Mouse (Mus musculus): Measurements from ENCODE around the gene Akap8.

DNA sequence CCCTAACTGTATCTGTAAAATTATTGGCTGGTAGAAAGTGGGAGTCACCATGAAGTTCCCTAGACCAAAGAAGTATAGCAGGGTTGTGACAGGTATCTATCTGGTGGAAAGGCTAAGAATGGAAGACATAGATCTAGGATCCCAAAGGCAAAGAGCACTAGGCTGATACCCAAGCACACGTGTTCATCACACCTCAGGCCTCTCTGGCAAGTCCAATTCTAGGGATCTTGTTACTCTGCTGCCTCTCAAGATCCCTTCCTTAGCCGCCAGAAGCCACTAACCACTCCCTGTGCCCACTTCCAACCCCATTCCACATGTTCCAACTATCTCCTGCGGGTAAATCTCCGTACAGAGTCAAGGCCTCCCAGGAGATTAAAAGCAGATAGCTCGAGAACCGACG lies 1.1 kb downstream of the Akap8 start:
- no peak for TF ChIP-seq CTCF (IDR thresholded peaks at IDR 0.05 in 2 of 3, conservative IDR thresholded peaks at IDR 0.05 in 1 of 3; ENCODE audit: control insufficient read depth in 1 of 3, insufficient read depth in 1 of 3, low read depth in 2 of 3, low read length in 3 of 3, poor library complexity in 1 of 3, severe bottlenecking in 1 of 3)
- no peak for TF ChIP-seq UBTF (IDR thresholded peaks at IDR 0.05; ENCODE audit: borderline replicate concordance, insufficient read depth, low read depth, low read length)
- no peak for TF ChIP-seq KAT2A (conservative IDR thresholded peaks at IDR 0.05; ENCODE audit: low read depth, low read length)
- TF ChIP-seq CHD2 (IDR thresholded peaks at IDR 0.05; ENCODE audit: low read length) = no peak
- no peak for TF ChIP-seq ZC3H11A (IDR thresholded peaks at IDR 0.05; ENCODE audit: low read depth, low read length)
- no peak for TF ChIP-seq TCF12 (IDR thresholded peaks at IDR 0.05; ENCODE audit: low read depth, low read length)
- no peak for TF ChIP-seq NELFE (IDR thresholded peaks at IDR 0.05; ENCODE audit: low read depth, low read length)
- no peak for TF ChIP-seq GATA1 (IDR thresholded peaks at IDR 0.05; ENCODE audit: low read depth, low read length)
- no peak for TF ChIP-seq MEF2A (IDR thresholded peaks at IDR 0.05; ENCODE audit: extremely low read depth, insufficient replicate concordance, low read depth, low read length, poor library complexity, severe bottlenecking)
- TF ChIP-seq USF1 (IDR thresholded peaks at IDR 0.05; ENCODE audit: low read depth, low read length) = 0 out of 2 replicates have a peak, but pooled peaks have one; percentile 7
- TF ChIP-seq TAL1 (IDR thresholded peaks at IDR 0.05; ENCODE audit: low read length) = no peak
- no peak for TF ChIP-seq EP300 (IDR thresholded peaks at IDR 0.05; ENCODE audit: low read depth in 1 of 2, low read length in 2 of 2)
- no peak for TF ChIP-seq POLR2AphosphoS2 (IDR thresholded peaks at IDR 0.05; ENCODE audit: low read length)
